Mouse (Mus musculus): ENCODE measurements around the gene Pfn4. TPM values are rescaled to one million over a fixed set of nuclear protein-coding genes. Genes with fewer than 3 reads are reported as not detected.
"Not testable (repeated sequence)": the region's sequence is repeated elsewhere in the genome, so short reads cannot be mapped to it uniquely, and the experiment has no call there.

Gene Pfn4
- total RNA-seq (2021): 10 to 100 TPM; 13.5 to 13.9 TPM

DNA sequence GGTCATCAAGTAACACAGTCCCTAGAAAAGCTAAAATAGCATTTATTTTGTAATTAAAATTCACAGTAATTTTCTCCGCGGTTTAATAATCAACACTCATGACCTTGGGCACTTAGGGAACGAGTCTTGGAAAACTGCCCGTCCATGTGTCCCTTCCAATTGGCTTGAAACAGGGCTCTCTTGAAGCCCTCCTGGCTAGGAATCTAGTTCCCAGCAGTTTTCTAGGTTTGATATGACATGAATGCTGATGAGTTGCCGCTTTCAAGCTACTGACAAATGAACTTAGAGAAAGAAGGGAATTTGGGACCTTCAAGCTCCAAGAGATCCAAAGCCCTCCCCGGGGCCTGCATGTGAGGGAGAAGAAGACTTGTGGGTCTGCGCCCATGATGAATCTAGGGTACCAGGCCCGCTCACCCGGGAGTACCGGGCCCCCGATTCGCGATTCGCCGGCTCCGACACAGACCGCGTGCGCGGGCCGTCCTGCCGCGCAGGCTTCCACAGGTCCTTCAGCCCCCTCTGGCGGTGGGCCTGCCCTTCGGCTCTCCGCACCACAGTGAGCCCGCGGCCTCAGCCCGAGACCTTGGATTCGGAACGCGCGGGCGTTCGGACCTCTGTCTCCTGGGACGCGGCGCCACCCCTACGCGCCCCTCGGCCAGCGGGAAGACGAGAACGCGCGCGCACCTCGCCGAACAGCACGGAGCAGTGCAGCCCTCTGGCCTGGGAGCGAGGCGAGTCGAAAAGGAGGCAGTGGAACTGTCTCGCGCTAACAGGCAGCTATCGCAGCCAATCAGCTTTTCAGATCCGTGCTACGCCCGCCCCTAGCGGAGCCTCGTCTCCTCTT is at the start of gene Pfn4, which contains the start of gene Fam228b:
Pfn4 (plus strand) TSS at position 531 of the 841 bp plus-strand sequence.
Fam228b (minus strand) TSS at position 776 of the 841 bp plus-strand sequence.
- intact Hi-C loops (cut with DNase I): no loop called here
- peak; percentile 95 to 97 for DNase-seq (ENCODE audit: extremely low spot score in 1 of 2, low spot score in 2 of 2)

DNA sequence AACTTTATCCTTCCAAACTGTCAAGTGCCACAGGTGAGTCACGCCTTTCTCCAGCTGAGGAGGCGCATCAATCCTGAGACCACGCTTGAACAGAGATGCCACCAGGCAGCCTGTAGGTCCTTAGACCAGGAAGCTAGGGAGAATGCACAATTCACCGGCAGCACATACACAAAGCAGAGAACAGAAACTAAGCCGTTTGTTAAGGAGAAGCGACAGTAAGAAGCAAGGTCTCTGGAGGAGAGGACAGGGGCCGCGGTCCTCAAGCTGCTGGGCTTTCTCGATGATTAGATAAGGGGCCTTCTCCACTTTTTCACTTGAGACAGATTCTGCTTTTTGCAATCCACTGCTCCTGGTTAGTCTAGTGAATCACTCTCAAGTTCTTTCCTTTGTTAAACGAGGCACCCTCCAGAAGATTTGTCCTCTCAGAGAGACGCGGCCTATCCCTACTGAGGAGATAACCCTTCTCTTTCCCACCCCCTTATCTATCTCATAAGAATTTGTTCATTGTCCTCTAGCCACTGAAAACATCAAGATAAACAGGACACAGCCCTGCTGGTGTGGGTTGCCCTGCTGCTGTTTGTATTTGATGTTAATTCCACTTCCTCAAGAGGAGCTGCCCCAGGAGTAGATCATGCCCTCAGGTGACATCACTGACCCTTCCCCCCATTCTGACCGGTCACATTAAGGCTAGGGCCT is 49.6 kb upstream of the Pfn4 start:
- intact Hi-C loops (cut with DNase I): no loop called here
- DNase-seq (ENCODE audit: extremely low spot score in 1 of 2, low spot score in 2 of 2): no peak

DNA sequence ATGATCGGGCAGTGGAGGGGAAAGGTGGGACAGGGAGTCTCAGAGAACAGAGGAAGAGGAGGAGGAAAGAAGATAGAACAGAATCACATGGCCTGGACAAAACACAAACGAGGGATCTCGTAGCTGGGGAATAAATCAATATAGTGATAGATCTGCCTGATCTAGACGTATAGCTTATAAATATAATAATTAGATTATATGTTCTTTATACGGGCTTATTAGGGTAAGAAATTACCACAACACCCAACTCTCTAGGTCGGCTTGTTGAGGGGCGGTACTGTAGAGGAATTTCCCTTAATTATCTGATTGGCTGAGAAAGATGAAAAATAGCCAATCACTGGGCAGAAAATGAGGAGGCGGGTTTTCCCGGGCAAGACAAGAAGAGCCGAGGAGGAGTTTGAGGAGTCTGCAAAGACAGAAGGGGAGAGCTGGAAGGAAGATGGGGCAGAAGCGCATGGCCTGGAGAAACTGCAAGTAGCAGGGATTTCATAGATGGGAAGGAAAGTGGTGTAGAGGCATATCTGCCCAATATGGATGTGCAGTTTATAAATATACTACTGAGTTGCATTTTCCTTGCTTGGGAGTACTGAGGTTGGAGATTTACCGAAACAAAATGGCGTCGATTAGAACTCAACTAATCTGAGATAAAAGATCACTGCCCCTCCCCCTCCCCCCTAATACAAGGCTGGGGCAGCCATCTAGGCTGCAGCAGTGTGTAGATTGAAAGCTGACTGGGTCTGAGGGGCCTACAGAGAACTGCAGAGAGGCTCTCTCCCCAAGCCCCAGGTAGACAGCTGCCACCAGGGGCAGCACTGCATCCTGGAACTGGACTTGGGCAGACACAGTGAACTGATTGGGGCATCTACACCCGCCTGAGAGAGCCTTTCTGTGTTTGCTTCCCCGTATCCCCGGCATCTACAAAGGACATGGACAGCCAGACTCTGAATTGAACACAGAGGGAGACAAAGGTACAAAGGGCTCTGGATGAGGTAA is 48.8 kb upstream of the Pfn4 start:
- DNase-seq (ENCODE audit: extremely low spot score in 1 of 2, low spot score in 2 of 2): no peak

DNA sequence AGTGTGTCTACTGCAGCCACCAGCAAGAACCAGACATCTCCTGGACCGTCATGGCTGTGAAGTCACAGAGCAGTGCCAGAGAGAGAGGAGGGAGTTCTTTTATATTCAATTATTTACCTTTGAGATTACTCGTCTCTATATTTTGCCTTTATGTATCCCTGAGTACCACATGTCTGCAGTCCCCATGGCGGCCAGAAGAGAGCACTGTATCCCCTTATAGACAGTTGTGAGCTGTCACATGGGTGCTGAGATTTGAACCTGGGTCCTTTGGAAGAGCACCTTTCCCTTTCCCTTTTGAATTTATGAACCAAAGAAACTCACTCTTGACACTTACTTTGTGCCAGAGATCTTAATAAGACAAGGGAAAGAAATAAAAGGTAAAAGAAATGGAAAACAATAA is 39.7 kb upstream of the Pfn4 start:
- intact Hi-C loops (cut with DNase I): no loop called here
- DNase-seq (ENCODE audit: extremely low spot score in 1 of 2, low spot score in 2 of 2): no peak

More for the DNA sequence above, 48.8 kb upstream of the Pfn4 start:
- intact Hi-C loops (cut with DNase I): no loop called here

DNA sequence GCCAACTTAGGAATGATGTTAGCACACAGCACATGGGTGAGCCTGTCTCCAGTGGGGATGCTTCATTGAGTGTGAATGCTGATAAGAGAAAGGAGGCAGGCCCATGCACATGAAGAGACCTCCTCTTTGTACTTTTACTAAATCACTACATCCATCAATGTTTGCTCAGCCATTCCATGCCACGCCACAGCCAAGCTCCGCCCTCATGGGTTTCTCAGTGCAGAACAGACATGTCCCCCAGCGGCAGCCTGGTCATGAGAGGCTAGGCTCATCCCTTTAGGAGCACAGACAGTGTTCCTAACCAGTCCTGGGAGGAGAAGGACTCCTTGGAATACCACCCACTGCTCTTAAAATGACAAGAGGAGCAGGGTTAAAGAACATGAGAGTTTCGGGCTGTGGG is 37.2 kb upstream of the Pfn4 start:
- intact Hi-C loops (cut with DNase I): no loop called here
- no peak for DNase-seq (ENCODE audit: extremely low spot score in 1 of 2, low spot score in 2 of 2)

DNA sequence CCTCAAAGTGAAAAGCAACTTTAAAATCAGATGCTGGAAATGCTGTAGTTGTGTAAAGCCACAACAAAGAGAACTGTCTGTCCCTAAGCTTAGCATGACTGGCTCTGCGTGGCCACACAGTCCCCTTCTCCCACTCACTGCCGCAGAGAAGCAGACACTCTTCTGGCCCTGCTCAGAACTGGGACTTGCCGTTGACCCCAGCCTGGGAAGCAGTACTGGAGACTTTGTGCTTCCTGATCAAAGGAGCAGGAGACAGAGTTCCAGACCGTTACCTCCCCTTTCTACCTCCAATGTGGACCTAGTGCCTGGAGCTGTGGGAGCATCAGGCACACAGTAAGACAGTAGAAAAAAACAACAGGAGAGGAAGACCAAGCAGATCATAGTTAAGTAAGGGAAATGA is 36.5 kb upstream of the Pfn4 start:
- intact Hi-C loops (cut with DNase I): no loop called here
- DNase-seq (ENCODE audit: extremely low spot score in 1 of 2, low spot score in 2 of 2): no peak

DNA sequence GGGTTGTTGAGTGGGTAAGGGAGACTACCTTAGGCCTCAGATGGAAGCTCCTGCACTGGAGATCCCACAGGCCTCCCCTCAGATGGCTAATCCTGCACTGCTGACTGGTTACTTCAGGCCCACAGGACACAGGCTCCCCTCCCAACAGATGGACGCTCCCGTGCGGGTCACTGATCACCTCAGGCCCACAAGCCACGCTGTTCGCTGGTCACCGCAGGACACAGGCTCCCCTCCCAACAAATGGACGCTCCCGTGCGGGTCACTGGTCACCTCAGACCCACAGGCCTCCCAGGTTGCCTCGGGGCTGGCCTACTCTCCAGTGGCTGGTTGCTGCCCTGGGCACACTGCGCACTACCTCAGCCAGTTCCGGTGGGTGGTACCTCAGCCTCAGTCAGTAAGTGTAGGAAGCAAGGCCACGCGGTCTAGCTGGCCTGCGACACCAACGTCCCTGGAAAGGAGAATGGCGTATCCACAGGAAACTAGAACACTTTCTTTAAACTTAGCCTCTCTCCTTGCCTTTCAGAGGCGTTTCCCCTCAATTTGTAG is 30.7 kb upstream of the Pfn4 start, which contains the start of gene Fam228a:
Fam228a (minus strand) TSS at position 400 of the 546 bp plus-strand sequence.
- intact Hi-C loops (cut with DNase I): no loop called here
- no peak for DNase-seq (ENCODE audit: extremely low spot score in 1 of 2, low spot score in 2 of 2)

DNA sequence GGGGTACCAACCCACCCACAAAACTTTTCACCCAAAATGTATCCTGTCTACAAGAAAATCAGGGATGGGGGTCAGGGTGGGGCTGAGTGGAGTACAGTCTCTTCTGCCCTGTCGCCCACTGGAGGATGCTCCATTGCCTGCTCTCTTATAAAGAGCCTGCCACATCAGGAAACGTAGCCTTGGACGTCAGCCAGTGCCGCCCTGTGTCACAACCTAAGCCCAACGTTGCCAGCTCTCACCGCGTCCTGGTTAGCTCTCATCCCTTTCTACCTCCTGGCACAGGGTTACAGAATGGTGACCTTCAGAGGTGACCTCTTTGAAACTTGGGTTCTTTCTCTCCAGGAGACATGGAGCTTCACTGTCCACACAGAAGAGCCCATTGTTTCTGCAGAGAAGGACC is 28.0 kb upstream of the Pfn4 start:
- no peak for DNase-seq (ENCODE audit: extremely low spot score in 1 of 2, low spot score in 2 of 2)

DNA sequence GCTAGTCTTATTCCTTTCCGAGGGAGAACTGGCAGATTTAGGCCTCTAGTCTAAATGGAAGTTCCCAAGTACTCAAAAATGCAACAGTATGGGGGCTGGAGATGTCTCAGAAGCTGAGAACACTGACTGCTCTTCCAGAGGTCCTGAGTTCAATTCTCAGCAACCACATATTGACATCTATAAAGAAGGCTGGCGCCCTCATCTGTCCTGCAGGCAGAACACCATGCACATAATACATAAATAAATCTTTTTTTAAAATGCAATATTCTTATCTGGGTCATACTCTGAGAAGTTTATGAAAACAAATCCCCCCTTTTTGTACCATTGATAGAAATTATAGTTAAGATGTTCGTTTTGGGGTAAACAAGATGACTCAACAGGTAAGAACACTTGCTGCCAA is 26.6 kb upstream of the Pfn4 start:
- intact Hi-C loops (cut with DNase I): no loop called here
- no peak for DNase-seq (ENCODE audit: extremely low spot score in 1 of 2, low spot score in 2 of 2)

More for the DNA sequence above, 28.0 kb upstream of the Pfn4 start:
- intact Hi-C loops (cut with DNase I): no loop called here

DNA sequence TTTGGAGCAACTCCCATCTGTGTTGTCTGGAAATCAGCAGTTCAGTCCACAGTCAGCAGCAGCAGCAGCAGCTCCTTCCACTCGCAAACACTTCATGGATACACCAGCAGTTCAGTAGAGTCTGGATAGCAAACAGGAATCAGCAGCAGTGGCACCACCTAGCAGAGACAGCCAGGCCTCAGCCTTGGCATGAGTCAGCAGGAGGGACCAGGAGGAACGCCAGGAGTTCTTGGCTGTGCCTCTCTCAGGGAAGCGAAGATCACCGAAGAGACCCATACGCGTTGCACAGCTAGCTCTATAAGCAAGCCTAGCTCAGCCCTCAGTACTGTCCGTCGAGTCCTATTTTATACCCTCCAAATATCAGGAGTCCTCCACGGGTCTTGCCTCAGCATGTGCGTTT is 24.3 kb upstream of the Pfn4 start:
- intact Hi-C loops (cut with DNase I): no loop called here
- no peak for DNase-seq (ENCODE audit: extremely low spot score in 1 of 2, low spot score in 2 of 2)

DNA sequence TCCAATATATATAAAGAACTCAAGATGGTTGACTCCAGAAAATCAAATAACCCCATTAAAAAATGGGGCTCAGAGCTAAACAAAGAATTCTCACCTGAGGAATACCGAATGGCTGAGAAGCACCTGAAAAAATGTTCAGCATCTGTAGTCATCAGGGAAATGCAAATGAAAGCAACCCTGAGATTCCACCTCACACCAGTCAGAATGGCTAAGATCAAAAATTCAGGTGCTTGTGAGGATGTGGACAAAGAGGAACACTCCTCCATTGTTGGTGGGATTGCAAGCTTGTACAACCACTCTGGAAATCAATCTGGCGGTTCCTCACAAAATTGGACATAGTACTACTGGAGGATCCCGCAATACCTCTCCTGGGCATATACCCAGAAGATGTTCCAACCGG is 14.4 kb upstream of the Pfn4 start:
- DNase-seq (ENCODE audit: extremely low spot score in 1 of 2, low spot score in 2 of 2); intact Hi-C loops (cut with DNase I): not testable (repeated sequence)

DNA sequence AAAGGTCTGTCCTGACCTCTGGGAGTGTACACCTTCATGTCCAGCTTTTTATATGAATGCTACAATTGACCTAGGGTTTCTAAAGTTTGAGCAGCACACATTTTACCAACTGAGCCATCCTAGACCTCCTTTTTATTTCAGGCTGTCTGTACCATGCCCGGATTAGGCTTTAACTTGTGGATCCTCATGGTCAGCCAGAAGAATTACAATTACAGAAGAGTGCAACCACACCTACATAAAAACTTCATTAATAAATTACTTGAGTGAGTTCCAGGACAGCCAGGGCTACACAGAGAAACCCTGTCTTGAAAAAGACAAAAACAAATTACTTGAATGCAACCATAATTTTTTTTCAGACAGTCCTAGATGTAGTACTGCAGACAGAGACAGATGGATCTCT is 11.8 kb upstream of the Pfn4 start:
- DNase-seq (ENCODE audit: extremely low spot score in 1 of 2, low spot score in 2 of 2): no peak
- intact Hi-C loops (cut with DNase I): no loop called here

DNA sequence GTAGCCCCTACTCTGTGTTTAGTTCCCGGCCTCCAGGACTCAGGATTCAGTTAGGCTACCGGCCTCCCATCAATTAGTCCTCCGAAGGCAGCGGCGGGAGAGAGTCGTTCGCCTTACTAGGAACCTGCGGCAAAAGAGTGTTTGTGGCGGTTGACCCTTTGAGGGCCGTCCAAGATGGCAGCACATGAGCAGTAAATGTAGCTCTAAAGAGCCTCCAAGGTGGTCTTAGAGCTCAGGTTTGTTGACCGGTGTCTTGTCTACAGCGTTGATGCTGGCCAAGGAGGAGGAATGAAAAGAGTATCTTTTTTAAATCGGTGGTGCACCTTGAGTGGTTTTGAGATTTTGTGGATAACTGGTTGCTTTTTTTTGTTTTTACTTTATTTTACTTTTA is 506 bp downstream of the Pfn4 start:
- intact Hi-C loops (cut with DNase I): no loop called here
- no peak for DNase-seq (ENCODE audit: extremely low spot score in 1 of 2, low spot score in 2 of 2)

DNA sequence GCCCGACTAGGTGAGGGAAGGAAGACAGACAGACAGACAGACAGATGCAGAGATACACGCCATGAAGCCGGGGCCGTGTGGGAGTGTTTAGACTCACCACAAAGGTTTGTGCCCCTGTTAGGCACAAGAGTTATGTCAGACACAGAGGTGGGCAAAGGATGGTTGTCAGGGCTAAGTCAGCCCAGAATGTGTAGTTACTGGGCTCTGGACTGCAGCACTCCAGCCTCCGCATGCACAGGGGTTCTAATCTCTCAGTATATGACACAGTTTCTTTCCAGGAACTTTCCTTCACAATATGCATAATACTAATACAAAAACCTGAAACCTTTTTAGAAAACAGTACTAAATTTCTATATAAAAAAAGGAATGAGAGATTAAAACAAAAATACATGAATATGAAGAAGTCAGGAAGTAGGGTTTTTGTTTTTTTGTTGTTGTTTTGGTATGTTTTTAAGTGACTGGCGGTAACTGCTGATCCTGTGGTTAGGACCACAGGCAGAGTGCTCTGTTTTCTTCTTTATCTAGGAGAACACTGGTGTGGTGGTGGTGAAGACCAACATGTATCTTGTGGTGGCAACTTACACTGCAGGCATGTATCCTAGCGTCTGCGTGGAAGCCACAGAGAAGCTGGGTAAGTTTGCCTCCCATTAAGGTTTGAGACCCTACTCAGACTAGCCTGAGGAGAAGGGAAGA is 6.2 kb downstream of the Pfn4 start:
- intact Hi-C loops (cut with DNase I): no loop called here
- DNase-seq (ENCODE audit: extremely low spot score in 1 of 2, low spot score in 2 of 2): no peak

DNA sequence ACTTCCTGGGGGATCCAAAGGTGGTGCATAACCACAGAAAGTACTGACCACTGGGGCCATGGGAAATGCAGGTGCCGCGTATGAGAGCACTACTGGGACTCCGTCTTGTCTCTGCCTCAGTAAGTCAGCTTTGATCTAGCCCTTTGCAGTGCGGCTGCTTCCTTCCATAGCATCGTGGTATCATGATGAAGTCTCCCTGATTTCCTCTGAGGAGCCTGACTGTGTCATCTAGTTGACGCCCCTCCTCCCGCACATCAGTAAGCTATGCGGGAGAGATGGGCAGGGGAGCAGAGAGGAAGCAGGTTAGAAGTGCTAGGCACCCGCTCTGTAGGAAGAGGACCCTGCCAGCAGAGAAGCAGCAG is 6.7 kb downstream of the Pfn4 start:
- intact Hi-C loops (cut with DNase I): no loop called here
- no peak for DNase-seq (ENCODE audit: extremely low spot score in 1 of 2, low spot score in 2 of 2)

DNA sequence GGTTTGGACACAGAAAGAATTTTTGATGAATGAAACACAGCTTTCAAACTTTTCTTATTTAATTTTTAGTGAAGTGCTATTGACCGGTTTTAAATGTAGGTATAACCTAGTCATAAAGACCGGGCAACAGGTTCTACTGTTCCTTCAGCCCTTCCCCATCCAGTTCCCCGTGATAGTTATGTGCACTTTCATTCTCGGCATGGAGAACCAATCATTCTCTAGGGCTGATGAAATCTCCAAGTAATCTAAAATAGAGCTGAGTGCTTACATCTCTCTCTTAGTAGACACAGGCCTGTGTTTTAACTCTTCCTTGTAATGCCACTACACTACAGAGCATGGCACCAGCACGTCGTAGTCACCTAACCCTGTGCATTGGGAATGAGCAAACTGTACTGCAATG is 8.9 kb downstream of the Pfn4 start:
- intact Hi-C loops (cut with DNase I): no loop called here
- no peak for DNase-seq (ENCODE audit: extremely low spot score in 1 of 2, low spot score in 2 of 2)

DNA sequence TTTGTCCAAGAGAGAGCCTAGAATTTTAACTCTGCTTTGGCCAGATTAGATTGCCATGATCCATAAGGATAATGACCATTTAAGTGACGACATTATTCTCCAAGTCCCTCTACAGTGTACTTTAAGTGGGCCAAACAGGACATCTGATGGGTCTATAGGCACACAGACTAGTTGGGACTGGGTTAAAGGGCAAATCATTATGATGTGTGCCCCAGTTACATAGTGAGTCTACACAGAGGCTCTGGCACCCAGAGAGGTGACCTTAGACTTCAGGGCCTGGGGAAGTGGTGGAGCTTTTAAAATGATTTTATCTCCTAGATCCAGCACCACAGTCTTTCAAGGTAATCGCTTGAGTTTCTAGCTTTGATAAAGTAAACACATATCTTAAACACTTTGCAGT is 11.4 kb downstream of the Pfn4 start:
- no peak for DNase-seq (ENCODE audit: extremely low spot score in 1 of 2, low spot score in 2 of 2)
- intact Hi-C loops (cut with DNase I): no loop called here

DNA sequence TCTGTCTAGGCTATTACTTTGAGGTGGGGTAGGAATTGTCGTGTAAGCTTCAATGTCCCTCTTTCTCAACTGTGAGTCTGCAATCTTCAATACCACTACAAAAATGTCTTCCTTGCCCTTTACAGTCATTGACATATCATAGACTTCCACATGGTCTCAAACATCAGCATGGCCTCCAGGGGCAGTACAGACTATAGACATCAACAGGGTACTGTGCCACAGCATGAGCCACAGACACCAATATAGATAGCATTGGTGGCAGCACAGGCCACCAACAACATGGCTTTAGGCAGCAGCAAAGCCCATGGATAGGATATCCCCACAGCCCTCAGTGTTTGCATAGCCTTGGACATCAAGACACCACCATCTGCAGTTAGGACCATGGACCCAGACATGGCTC is 12.4 kb downstream of the Pfn4 start:
- intact Hi-C loops (cut with DNase I): no loop called here
- DNase-seq (ENCODE audit: extremely low spot score in 1 of 2, low spot score in 2 of 2): no peak

Measured in left cerebral cortex, postnatal 10 days (tissue).